Mouse (Mus musculus) thymus, adult 2 months (tissue): ENCODE measurements around the gene Gfpt1. TPM values are rescaled to one million over a fixed set of nuclear protein-coding genes. Genes with fewer than 3 reads are reported as not detected.

ENCODE experiments used
- DNase-seq: peaks from one replicate; pipeline ENCODE4 v3.0.0; 2021
- H3K27ac ChIP-seq: fragments of 200-500 bp; 2 replicates; pipeline ENCODE4 v1.5.1; 2012; ENCODE audit warnings: low read length, control low read depth; ENCODE audit not compliant: control insufficient read depth, insufficient read depth
- H3K27me3 ChIP-seq: fragments of 200-500 bp; 2 replicates; pipeline ENCODE4 v1.6.1; 2012; ENCODE audit warnings: mild to moderate bottlenecking, low read length, moderate library complexity, mixed read lengths; ENCODE audit not compliant: control insufficient read depth, insufficient read depth
- H3K36me3 ChIP-seq: fragments of 200-500 bp; 2 replicates; pipeline ENCODE4 v1.6.1; 2012; ENCODE audit warnings: mild to moderate bottlenecking, low read length, moderate library complexity; ENCODE audit not compliant: control insufficient read depth, insufficient read depth
- H3K4me1 ChIP-seq: fragments of 200-500 bp; replicated peaks from 2 replicates; pipeline ENCODE4 v1.6.1; 2012; ENCODE audit warnings: low read length; ENCODE audit not compliant: control insufficient read depth, insufficient read depth
- H3K4me3 ChIP-seq: fragments of 200-500 bp; 2 replicates; pipeline ENCODE4 v1.5.1; 2012; ENCODE audit warnings: mild to moderate bottlenecking, low read length, control low read depth, moderate library complexity; ENCODE audit not compliant: control insufficient read depth, insufficient read depth
- CTCF ChIP-seq: fragments of 200-500 bp; IDR thresholded peaks from 2 replicates; pipeline ENCODE4 v1.5.1; 2012; ENCODE audit warnings: mild to moderate bottlenecking, control low read depth, low read length, moderate library complexity, borderline replicate concordance; ENCODE audit not compliant: control insufficient read depth, poor library complexity, insufficient read depth; ENCODE audit errors: extremely low read depth
- POLR2A ChIP-seq: fragments of 200-500 bp; IDR thresholded peaks from 2 replicates; pipeline ENCODE4 v1.6.1; 2012; ENCODE audit warnings: mild to moderate bottlenecking, low read length, control low read depth, moderate library complexity; ENCODE audit not compliant: control insufficient read depth, poor library complexity, insufficient read depth; ENCODE audit errors: extremely low read depth
- WGBS: fragments of 180-500 bp; shearing (Covaris S2); methylation state at CpG from one replicate; pipeline ENCODE4 v1.1.7; 2018; 5-methylcytosine and 5-hydroxymethylcytosine counted together
- polyA plus RNA-seq: library from polyadenylated mRNA; depleted of rRNA; stranded (reverse); fragments of >200 nt; gene quantifications from 2 replicates; pipeline ENCODE4 v1.2.3, GENCODE M21; 2012

Gfpt1 gene
- polyA plus RNA-seq, 1 experiment: 13.5 TPM

DNA sequence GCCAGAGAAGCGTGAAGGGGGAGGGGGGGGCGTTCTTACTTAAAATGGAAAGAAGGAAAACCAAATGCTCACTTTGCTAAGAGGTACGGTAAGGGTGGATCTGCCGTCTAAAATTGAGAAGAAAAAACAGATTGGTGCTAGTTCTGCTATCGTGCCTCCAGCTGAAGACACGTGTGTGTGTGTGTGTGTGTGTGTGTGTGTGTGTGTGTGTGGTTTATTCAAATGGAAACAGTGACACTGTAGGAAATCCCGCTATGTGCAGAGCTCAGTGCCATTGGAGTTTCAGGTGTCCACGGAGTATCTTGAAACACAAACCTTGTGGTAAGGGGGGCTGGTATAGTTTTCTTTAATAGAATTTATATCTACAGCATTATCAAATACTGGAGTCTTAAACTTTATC, 11.5 kb downstream of the Gfpt1 start:
- H3K36me3 ChIP-seq: peaks cover 59% of the 10 kb centered on the region
- no peaks in the 10 kb centered on the region for H3K27me3 ChIP-seq
- H3K4me1 ChIP-seq: no peaks in the 10 kb centered on the region
- H3K27ac ChIP-seq: no peak overlapping the region
- 92% methylated on average over 8 of the region's 8 CpGs for WGBS
- no peak for TF ChIP-seq CTCF
- no peak for TF ChIP-seq POLR2A
- DNase-seq: no peak
- H3K4me3 ChIP-seq: no peak overlapping the region

- no peak for DNase-seq
- Histone ChIP-seq H3K4me3 (no peak overlapping the region), H3K36me3 (peaks cover 62% of the 10 kb centered on the region), H3K27ac (no peak overlapping the region), H3K4me1 (no peaks in the 10 kb centered on the region), H3K27me3 (no peaks in the 10 kb centered on the region)
- TF ChIP-seq CTCF (no peak), POLR2A (no peak)
- 96% methylated on average over 1 of the region's 1 CpGs for WGBS
Measured at GRCm38 (mm10) chr6:87059754-87060153, 17.1 kb downstream of the Gfpt1 start.

GRCm38 (mm10) chr6:87063586-87063985, 20.9 kb downstream of the Gfpt1 start:
- TF ChIP-seq POLR2A (no peak), CTCF (no peak)
- 97% methylated on average over 4 of the region's 4 CpGs for WGBS

GRCm38 (mm10) chr6:87068209-87068608, 25.6 kb downstream of the Gfpt1 start:
- 73% methylated on average over 2 of the region's 2 CpGs for WGBS
- no peaks in the 10 kb centered on the region for H3K27me3 ChIP-seq
- H3K27ac ChIP-seq: no peak overlapping the region
- TF ChIP-seq POLR2A (no peak), CTCF (no peak)
- no peak overlapping the region for H3K4me3 ChIP-seq
- DNase-seq: no peak
- peaks cover 61% of the 10 kb centered on the region for H3K36me3 ChIP-seq
- peaks cover 3% of the 10 kb centered on the region for H3K4me1 ChIP-seq

More at GRCm38 (mm10) chr6:87063586-87063985, 20.9 kb downstream of the Gfpt1 start:
- H3K4me3 ChIP-seq: no peak overlapping the region
- DNase-seq: no peak
- no peaks in the 10 kb centered on the region for H3K27me3 ChIP-seq
- H3K36me3 ChIP-seq: peaks cover 65% of the 10 kb centered on the region
- H3K27ac ChIP-seq: no peak overlapping the region
- no peaks in the 10 kb centered on the region for H3K4me1 ChIP-seq

GRCm38 (mm10) chr6:87069195-87069900, 26.7 kb downstream of the Gfpt1 start:
- Histone ChIP-seq H3K4me3 (no peak overlapping the region), H3K27me3 (no peaks in the 10 kb centered on the region), H3K4me1 (peaks cover 3% of the 10 kb centered on the region), H3K27ac (no peak overlapping the region), H3K36me3 (peaks cover 56% of the 10 kb centered on the region)
- TF ChIP-seq POLR2A (no peak), CTCF (no peak)
- DNase-seq: no peak
- 95% methylated on average over 7 of the region's 7 CpGs for WGBS

- H3K4me1 ChIP-seq: peaks cover 7% of the 10 kb centered on the region
- H3K4me3 ChIP-seq: no peak overlapping the region
- DNase-seq: no peak
- no peak overlapping the region for H3K27ac ChIP-seq
- 97% methylated on average over 4 of the region's 4 CpGs for WGBS
- no peak for TF ChIP-seq POLR2A
- TF ChIP-seq CTCF: no peak
- no peaks in the 10 kb centered on the region for H3K27me3 ChIP-seq
- H3K36me3 ChIP-seq: peaks cover 46% of the 10 kb centered on the region
Measured at GRCm38 (mm10) chr6:87070641-87071040, 28.0 kb downstream of the Gfpt1 start.
